Mouse (Mus musculus) liver, embryonic 12.5 days (tissue): ENCODE measurements around the gene Asrgl1. TPM values are rescaled to one million over a fixed set of nuclear protein-coding genes. Genes with fewer than 3 reads are reported as not detected.
A peak's percentile ranks its signal among the peaks of the same experiment; 100 is the strongest.

Experiments used
- ATAC-seq: fragments of 200-750 bp; cut with Nextera tagmentation; 2 replicates; pipeline ENCODE4 v1.8.0; 2017; ENCODE audit warnings: moderate number of reproducible peaks, mild to moderate bottlenecking, moderate library complexity
- H3K27ac ChIP-seq: fragments of 300-500 bp; sonication (generic); 2 replicates; pipeline ENCODE4 v1.5.1; 2016; ENCODE audit warnings: mild to moderate bottlenecking
- H3K27me3 ChIP-seq: fragments of 300-500 bp; sonication (generic); replicated peaks from 2 replicates; pipeline ENCODE4 v1.6.1; 2016; ENCODE audit warnings: mild to moderate bottlenecking, moderate library complexity
- H3K36me3 ChIP-seq: fragments of 300-500 bp; sonication (generic); 2 replicates; pipeline ENCODE4 v1.6.1; 2016; ENCODE audit warnings: mild to moderate bottlenecking, moderate library complexity
- H3K4me1 ChIP-seq: fragments of 300-500 bp; sonication (generic); 2 replicates; pipeline ENCODE4 v1.6.1; 2016
- H3K4me2 ChIP-seq: fragments of 300-500 bp; sonication (generic); 2 replicates; pipeline ENCODE4 v1.6.1; 2016; ENCODE audit warnings: mild to moderate bottlenecking, moderate library complexity
- H3K4me3 ChIP-seq: fragments of 300-500 bp; sonication (generic); 2 replicates; pipeline ENCODE4 v1.5.1; 2016; ENCODE audit warnings: mild to moderate bottlenecking, moderate library complexity
- H3K9ac ChIP-seq: fragments of 300-500 bp; sonication (generic); 2 replicates; pipeline ENCODE4 v1.6.1; 2016; ENCODE audit warnings: mild to moderate bottlenecking, moderate library complexity
- H3K9me3 ChIP-seq: fragments of 300-500 bp; sonication (generic); replicated peaks from 2 replicates; pipeline ENCODE4 v1.6.1; 2016; ENCODE audit warnings: mild to moderate bottlenecking, moderate library complexity
- WGBS: fragments of 180-500 bp; shearing (Covaris S2); methylation state at CpG from one replicate; pipeline ENCODE4 v1.1.7; 2016; ENCODE audit not compliant: insufficient replicate concordance; 5-methylcytosine and 5-hydroxymethylcytosine counted together
- polyA plus RNA-seq: library from polyadenylated mRNA; unstranded; fragments of >200 nt; fragmentation: Nextera tagmentation; extraction: Ambion mirVana; gene quantifications from 2 replicates; pipeline ENCODE4 v1.2.1, GENCODE M21; 2016

Gene Asrgl1
- polyA plus RNA-seq, 1 experiment from 2014 or later = 13.2 TPM

DNA sequence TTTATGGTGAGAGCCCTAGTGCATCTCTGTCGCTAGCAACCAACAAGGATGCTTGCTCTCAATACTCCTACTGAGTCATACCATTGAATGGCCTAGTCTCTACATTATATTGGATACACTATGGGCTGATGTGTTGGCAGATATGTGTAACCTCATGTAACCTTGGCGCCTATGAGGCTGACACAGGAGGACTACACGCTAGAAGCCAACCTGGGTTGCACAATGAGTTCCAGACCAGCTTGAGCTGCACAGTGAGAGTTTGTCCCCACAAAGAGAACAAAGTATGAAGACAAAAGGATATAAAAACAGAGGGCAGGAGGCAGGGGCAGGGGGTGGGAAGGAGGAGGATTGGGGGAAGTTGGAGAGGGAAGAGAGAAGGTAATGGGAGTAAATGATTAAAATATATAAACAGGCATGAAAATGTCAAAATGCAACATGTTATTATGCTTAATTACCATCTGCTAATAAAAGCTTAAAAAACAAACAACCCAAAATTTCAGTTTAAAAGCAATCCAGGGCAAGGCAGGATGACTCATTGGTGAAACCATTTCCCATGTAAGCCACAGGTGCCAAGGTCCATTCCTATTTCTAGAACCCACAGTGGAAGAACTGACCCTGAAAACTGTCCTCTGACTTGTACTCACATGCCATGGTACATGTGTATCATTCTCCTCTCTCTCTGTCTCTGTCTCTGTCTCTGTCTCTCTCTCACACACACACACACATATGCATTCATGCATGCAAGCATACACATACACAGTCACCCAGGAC lies 15.6 kb downstream of the Asrgl1 start:
- H3K9me3 ChIP-seq = no peaks in the 10 kb centered on the region
- no peak for ATAC-seq
- no peak overlapping the region for H3K27ac ChIP-seq
- WGBS = 76% methylated on average over 3 of the region's 3 CpGs
- H3K4me2 ChIP-seq = no peak overlapping the region
- no peak overlapping the region for H3K4me3 ChIP-seq
- no peaks in the 10 kb centered on the region for H3K27me3 ChIP-seq
- no peak overlapping the region for H3K9ac ChIP-seq
- H3K36me3 ChIP-seq = peaks cover 22% of the 10 kb centered on the region
- H3K4me1 ChIP-seq = no peaks in the 10 kb centered on the region

GRCm38 (mm10) chr19:9117275-9117674 lies 18.2 kb downstream of the Asrgl1 start:
- no peak overlapping the region for H3K27ac ChIP-seq
- no peaks in the 10 kb centered on the region for H3K27me3 ChIP-seq
- WGBS = 85% methylated on average over 5 of the region's 5 CpGs
- H3K9me3 ChIP-seq = no peaks in the 10 kb centered on the region
- no peak overlapping the region for H3K4me3 ChIP-seq
- H3K4me1 ChIP-seq = no peaks in the 10 kb centered on the region
- H3K9ac ChIP-seq = no peak overlapping the region
- no peak overlapping the region for H3K4me2 ChIP-seq
- peaks cover 39% of the 10 kb centered on the region for H3K36me3 ChIP-seq
- no peak for ATAC-seq

DNA sequence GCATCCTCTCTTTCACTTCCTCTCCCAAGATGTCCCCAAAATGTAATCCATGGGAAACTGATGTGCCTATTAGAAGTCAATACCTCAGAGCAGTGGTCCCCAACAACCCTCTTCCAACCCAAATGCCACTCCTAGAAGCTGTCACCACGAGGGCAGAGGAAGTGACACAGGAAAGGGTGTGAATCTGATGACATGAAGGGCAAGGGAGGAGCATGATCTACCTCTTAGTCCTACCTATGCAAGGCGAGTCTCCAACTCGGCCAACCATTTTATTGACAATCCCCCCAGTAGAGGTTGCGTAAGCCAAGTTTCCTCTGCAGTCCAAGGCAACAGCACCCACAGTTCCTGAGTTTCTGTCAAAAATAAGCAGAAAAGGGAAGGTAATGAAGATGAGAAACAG lies 19.2 kb downstream of the Asrgl1 start:
- H3K36me3 ChIP-seq = peaks cover 42% of the 10 kb centered on the region
- no peak overlapping the region for H3K27ac ChIP-seq
- H3K9me3 ChIP-seq = no peaks in the 10 kb centered on the region
- 49% methylated on average over 4 of the region's 4 CpGs for WGBS
- no peaks in the 10 kb centered on the region for H3K4me1 ChIP-seq
- ATAC-seq = no peak
- no peak overlapping the region for H3K9ac ChIP-seq
- H3K27me3 ChIP-seq = no peaks in the 10 kb centered on the region
- no peak overlapping the region for H3K4me3 ChIP-seq
- no peak overlapping the region for H3K4me2 ChIP-seq

DNA sequence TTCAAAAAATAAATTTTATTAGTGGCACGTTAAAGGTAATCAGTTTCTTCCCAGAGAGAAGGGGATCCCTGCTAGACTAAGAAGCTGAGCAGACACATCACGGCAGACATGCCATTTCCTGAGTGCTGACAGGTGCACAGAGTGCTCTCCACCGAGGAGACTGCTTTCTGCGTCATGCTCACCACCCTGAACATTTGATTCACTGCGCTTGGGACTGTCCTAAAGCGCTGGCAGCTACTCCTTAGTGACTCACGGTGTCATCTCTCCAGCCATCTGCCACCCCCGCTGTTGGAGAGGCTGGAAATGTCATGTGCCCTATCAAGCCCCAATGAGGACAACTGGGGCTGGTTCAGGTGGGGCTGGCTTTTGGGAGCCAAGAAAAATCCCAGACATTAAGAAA lies 23.4 kb downstream of the Asrgl1 start:
- Histone ChIP-seq H3K36me3 (peaks cover 34% of the 10 kb centered on the region), H3K9ac (no peak overlapping the region), H3K27ac (no peak overlapping the region), H3K27me3 (no peaks in the 10 kb centered on the region), H3K9me3 (no peaks in the 10 kb centered on the region), H3K4me2 (no peak overlapping the region), H3K4me1 (peaks cover 7% of the 10 kb centered on the region), H3K4me3 (no peak overlapping the region)
- 63% methylated on average over 8 of the region's 8 CpGs for WGBS
- no peak for ATAC-seq

- H3K4me3 ChIP-seq = no peak overlapping the region
- peaks cover 18% of the 10 kb centered on the region for H3K4me1 ChIP-seq
- H3K27ac ChIP-seq = no peak overlapping the region
- WGBS = 46% methylated on average over 4 of the region's 4 CpGs
- no peak overlapping the region for H3K9ac ChIP-seq
- no peaks in the 10 kb centered on the region for H3K9me3 ChIP-seq
- H3K4me2 ChIP-seq = no peak overlapping the region
- peaks cover 25% of the 10 kb centered on the region for H3K36me3 ChIP-seq
- peak; percentile 60 for ATAC-seq
- H3K27me3 ChIP-seq = no peaks in the 10 kb centered on the region
Measured at GRCm38 (mm10) chr19:9110182-9110869, 25.1 kb downstream of the Asrgl1 start.

DNA sequence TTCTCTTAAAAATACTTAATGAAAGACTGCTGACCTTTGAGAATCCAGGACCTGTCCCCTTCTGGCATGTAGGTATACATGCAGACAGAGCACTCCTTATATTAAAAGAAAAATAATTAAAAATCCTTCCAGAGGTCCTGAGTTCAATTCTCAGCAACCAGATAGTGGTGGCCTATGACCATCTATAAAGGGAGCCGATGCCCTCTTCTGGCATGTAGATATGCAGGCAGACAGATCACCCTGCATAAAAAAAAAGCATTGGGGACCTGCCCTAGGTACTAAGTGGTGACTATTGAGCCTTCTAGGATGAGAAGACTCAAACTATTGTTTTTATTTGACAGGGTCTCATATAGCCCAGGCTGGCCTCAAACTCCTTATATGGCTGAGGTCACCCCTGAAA lies 26.9 kb downstream of the Asrgl1 start:
- Histone ChIP-seq H3K4me1 (peaks cover 18% of the 10 kb centered on the region), H3K9me3 (no peaks in the 10 kb centered on the region), H3K27me3 (no peaks in the 10 kb centered on the region), H3K4me3 (no peak overlapping the region), H3K4me2 (no peak overlapping the region), H3K27ac (no peak overlapping the region), H3K9ac (no peak overlapping the region), H3K36me3 (peaks cover 16% of the 10 kb centered on the region)
- WGBS = 74% methylated on average over 1 of the region's 1 CpGs
- no peak for ATAC-seq

- WGBS = 59% methylated on average over 1 of the region's 1 CpGs
- Histone ChIP-seq H3K4me1 (peaks cover 18% of the 10 kb centered on the region), H3K27ac (no peak overlapping the region), H3K27me3 (no peaks in the 10 kb centered on the region), H3K9ac (no peak overlapping the region), H3K36me3 (peaks cover 4% of the 10 kb centered on the region; the same call in 1 of the 2 replicates), H3K9me3 (no peaks in the 10 kb centered on the region), H3K4me2 (no peak overlapping the region), H3K4me3 (no peak overlapping the region)
- ATAC-seq = peak; percentile 45
Measured at GRCm38 (mm10) chr19:9107379-9107755, 28.1 kb downstream of the Asrgl1 start.

- H3K27me3 ChIP-seq = no peaks in the 10 kb centered on the region
- peak; percentile 57 for ATAC-seq
- peaks cover 18% of the 10 kb centered on the region for H3K4me1 ChIP-seq
- H3K36me3 ChIP-seq = no peaks in the 10 kb centered on the region
- no peak overlapping the region for H3K27ac ChIP-seq
- H3K4me3 ChIP-seq = no peak overlapping the region
- H3K9ac ChIP-seq = no peak overlapping the region
- WGBS = 36% methylated on average over 4 of the region's 4 CpGs
- no peak overlapping the region for H3K4me2 ChIP-seq
- no peaks in the 10 kb centered on the region for H3K9me3 ChIP-seq
Measured at GRCm38 (mm10) chr19:9106751-9107378, 28.6 kb downstream of the Asrgl1 start.

- no peak overlapping the region for H3K4me2 ChIP-seq
- no peak for ATAC-seq
- 62% methylated on average over 5 of the region's 5 CpGs for WGBS
- H3K4me1 ChIP-seq = peaks cover 18% of the 10 kb centered on the region
- no peak overlapping the region for H3K9ac ChIP-seq
- H3K36me3 ChIP-seq = no peaks in the 10 kb centered on the region
- no peak overlapping the region for H3K4me3 ChIP-seq
- H3K27ac ChIP-seq = no peak overlapping the region
- H3K27me3 ChIP-seq = no peaks in the 10 kb centered on the region
- no peaks in the 10 kb centered on the region for H3K9me3 ChIP-seq
Measured at GRCm38 (mm10) chr19:9106096-9106495, 29.3 kb downstream of the Asrgl1 start.

DNA sequence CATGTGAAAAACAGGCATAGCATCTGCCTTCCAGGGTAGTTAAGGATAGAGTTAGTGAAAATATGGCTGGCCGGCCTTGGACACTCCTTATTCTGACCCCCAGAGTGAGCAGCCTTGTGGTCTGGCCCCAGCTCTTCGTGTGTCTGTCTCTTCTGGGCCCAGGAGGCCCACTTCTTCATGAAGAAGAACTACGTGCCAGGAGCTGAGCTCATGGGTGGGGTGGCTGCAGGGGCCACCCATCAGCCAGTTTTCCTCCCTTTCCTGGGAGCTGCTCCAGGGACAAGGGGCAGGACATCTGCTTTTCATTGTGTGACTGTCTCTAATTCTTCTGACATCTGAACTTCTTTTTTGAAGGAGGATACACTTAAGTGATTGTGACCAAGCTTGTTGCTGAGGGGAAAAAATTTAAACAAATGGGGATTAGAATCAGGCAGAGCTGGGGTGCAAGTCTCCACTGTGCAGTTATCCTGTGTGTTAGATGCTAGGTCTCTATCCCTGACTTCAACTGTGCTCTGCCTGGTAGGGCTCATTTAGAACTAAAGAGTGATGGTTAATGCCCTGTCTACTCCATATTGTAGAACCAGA lies 30.2 kb downstream of the Asrgl1 start:
- Histone ChIP-seq H3K9me3 (no peaks in the 10 kb centered on the region), H3K36me3 (no peaks in the 10 kb centered on the region), H3K4me3 (no peak overlapping the region), H3K27ac (no peak overlapping the region), H3K27me3 (no peaks in the 10 kb centered on the region; the same call in 1 of the 2 replicates), H3K9ac (no peak overlapping the region), H3K4me1 (peaks cover 18% of the 10 kb centered on the region), H3K4me2 (no peak overlapping the region)
- ATAC-seq = no peak
- WGBS = 50% methylated on average over 3 of the region's 3 CpGs

DNA sequence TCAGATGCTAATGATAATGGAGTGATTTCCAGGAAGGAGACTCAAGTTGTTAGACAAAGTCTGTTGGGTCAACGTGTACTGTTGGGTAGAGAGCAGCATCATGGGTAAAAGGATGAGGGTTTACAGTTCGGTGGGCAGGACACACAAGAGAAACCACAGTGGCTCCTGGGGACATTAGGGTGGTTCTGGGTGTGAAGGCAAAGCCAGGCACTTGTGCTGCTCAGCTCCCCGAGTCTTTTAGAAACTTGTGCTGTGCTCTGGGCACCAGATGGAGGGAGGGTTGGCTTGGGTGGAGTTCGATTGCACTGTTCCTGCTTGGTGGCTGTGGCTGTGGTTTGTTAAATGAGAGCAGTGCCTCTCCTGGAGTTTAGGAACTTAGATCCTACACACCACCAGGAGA lies 31.4 kb downstream of the Asrgl1 start:
- Histone ChIP-seq H3K27me3 (no peaks in the 10 kb centered on the region; the same call in 1 of the 2 replicates), H3K4me1 (peaks cover 18% of the 10 kb centered on the region), H3K9ac (no peak overlapping the region), H3K9me3 (no peaks in the 10 kb centered on the region), H3K27ac (no peak overlapping the region), H3K4me3 (no peak overlapping the region), H3K4me2 (no peak overlapping the region), H3K36me3 (no peaks in the 10 kb centered on the region)
- WGBS = 62% methylated on average over 4 of the region's 4 CpGs
- no peak for ATAC-seq

- no peak for ATAC-seq
- H3K9me3 ChIP-seq = no peaks in the 10 kb centered on the region
- no peak overlapping the region for H3K27ac ChIP-seq
- no peaks in the 10 kb centered on the region for H3K36me3 ChIP-seq
- H3K9ac ChIP-seq = no peak overlapping the region
- H3K27me3 ChIP-seq = no peaks in the 10 kb centered on the region; the same call in 1 of the 2 replicates
- H3K4me3 ChIP-seq = no peak overlapping the region
- no peak overlapping the region for H3K4me2 ChIP-seq
- WGBS = 56% methylated on average over 2 of the region's 2 CpGs
- H3K4me1 ChIP-seq = 0 out of 2 replicates have a peak, but pooled peaks cover under 1% of the 10 kb centered on the region
Measured at GRCm38 (mm10) chr19:9101062-9101457, 34.4 kb downstream of the Asrgl1 start.
